Mouse (Mus musculus) bone marrow, adult 2 months (tissue): ENCODE data around the gene Nrp2.

Experiments
- CTCF ChIP-seq: fragments of 200-500 bp; IDR thresholded peaks from 2 replicates; pipeline ENCODE4 v1.5.1; 2011; ENCODE audit warnings: low read length, control low read depth; ENCODE audit not compliant: control insufficient read depth, insufficient read depth
- POLR2A ChIP-seq: fragments of 200-500 bp; IDR thresholded peaks from 2 replicates; pipeline ENCODE4 v1.6.1; 2011; ENCODE audit warnings: low read depth, mild to moderate bottlenecking, control low read depth, low read length, borderline replicate concordance; ENCODE audit not compliant: control insufficient read depth

DNA sequence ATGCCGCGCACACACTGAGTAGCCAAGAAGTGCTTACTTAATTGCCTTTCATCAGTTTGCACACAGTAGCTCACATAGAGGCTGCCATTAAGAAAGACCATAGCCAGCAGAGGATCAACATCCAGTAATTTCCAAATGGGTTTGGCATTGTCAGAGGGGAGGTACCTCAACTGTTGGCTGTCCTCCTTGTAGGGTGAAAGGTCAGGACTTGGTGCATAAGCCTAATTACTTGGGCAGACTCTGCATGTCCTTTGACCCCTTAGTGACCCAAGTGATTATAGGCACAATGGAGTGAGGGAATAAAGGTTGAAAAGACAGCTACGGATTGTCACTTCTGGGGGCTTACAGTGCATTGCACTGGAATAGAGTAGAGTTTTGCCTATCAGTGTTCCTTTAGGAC is 45.3 kb downstream of the Nrp2 start:
- TF ChIP-seq CTCF (no peak), POLR2A (no peak)
